Mouse (Mus musculus) small intestine, adult 2 months (tissue): Measurements from ENCODE around the gene Aif1.

Experiments
- CTCF ChIP-seq: fragments of 200-500 bp; IDR thresholded peaks from 2 replicates; pipeline ENCODE4 v1.5.1; 2012; ENCODE audit warnings: low read depth, mild to moderate bottlenecking, control low read depth, inconsistent platforms, low read length, moderate library complexity, mixed read lengths; ENCODE audit not compliant: insufficient replicate concordance, insufficient read length; ENCODE audit errors: extremely low read depth
- POLR2A ChIP-seq: fragments of 200-500 bp; IDR thresholded peaks from 2 replicates; pipeline ENCODE4 v1.6.1; 2012; ENCODE audit warnings: low read depth, mild to moderate bottlenecking, control low read depth, inconsistent platforms, low read length, moderate library complexity

GRCm38 (mm10) chr17:35126206-35126611, 49.7 kb downstream of the Aif1 start, which contains the start of gene D17H6S53E:
- TF ChIP-seq CTCF (no peak), POLR2A (peak; percentile 94)
